Comparison of ENCODE assay signal across 11 mouse cellular contexts in the genomic region with DNA sequence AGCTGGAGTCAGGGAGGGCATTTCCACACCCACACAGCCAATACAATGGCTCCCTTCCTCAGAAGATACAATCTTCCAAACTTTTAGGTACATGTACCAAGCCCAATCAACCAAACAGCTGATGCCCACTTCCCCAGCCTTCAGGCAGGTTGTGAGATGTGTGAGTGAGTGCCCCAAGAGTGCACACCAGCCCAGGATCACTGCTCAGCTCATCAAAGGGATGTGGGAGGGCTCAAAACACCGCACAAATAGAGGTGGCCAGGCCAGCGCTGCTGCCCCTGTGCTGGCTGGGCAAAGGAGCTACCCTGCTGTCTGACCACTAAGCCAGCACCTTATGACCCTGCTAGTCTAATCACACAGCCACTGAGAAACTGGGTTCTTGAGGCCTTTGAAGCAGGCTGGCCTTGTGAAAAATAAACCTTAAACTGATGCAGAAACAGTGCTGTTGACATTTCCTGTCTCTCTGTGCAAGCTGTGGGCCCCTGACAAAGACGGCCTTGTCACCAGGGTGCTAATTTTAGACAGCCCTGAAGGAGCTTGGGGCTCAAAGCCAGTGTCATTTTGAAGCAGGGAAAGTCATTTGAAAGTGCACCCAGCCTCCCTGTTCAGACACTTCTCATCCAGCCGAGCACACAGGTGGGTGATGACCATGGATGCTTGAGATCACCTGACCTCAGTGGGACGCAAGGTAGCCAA. TPM values are rescaled to one million over a fixed set of nuclear protein-coding genes. Genes with fewer than 3 reads are reported as not detected.
DNase-seq lines count a peak whose midpoint lies in the region; ATAC-seq lines count a peak whose summit lies in the region.
"Had no signal": no experiment of that assay in that cellular context is flagged by ENCODE, and none has a peak within 500 bp of the region (broad histone marks: within the 10 kb centered on the region; RNA-seq: fewer than 3 reads in every experiment).

No protein-coding gene starts in this region.

- H3K4me3 ChIP-seq in lung, embryonic 15.5 days: no peak overlapping the region
- no peak overlapping the region; the same call in 1 of the 2 replicates for H3K4me3 ChIP-seq in heart, embryonic 10.5 days
- no peak overlapping the region for H3K4me3 ChIP-seq in limb, embryonic 12.5 days (replicated peaks)
- no peak overlapping the region for H3K4me3 ChIP-seq in kidney, embryonic 15.5 days (replicated peaks)

- no peak for ATAC-seq in lung, embryonic 15.5 days (ENCODE audit: borderline replicate concordance, extremely low read depth, low FRiP score, low TSS enrichment)
- no peak for ATAC-seq in limb, embryonic 12.5 days (ENCODE audit: insufficient number of reproducible peaks, insufficient read depth, low FRiP score, low TSS enrichment, low read depth)
- no peak for ATAC-seq in kidney, embryonic 15.5 days (replicated peaks; ENCODE audit: low FRiP score)

- 0 out of 2 replicates have a peak, but pooled peaks cover 3% of the 10 kb centered on the region for H3K36me3 ChIP-seq in lung, embryonic 15.5 days
- H3K36me3 ChIP-seq in heart, embryonic 10.5 days: no peaks in the 10 kb centered on the region
- H3K36me3 ChIP-seq in limb, embryonic 12.5 days: no peaks in the 10 kb centered on the region
- H3K36me3 ChIP-seq in kidney, embryonic 15.5 days: peaks cover 24% of the 10 kb centered on the region

- no peak overlapping the region for H3K4me2 ChIP-seq in lung, embryonic 15.5 days
- H3K4me2 ChIP-seq in limb, embryonic 12.5 days: no peak overlapping the region
- H3K4me2 ChIP-seq in kidney, embryonic 15.5 days: no peak overlapping the region

- no peaks in the 10 kb centered on the region for H3K27me3 ChIP-seq in lung, embryonic 15.5 days
- H3K27me3 ChIP-seq in heart, embryonic 10.5 days (ENCODE audit: insufficient read depth, poor library complexity, severe bottlenecking): no peaks in the 10 kb centered on the region
- no peaks in the 10 kb centered on the region for H3K27me3 ChIP-seq in limb, embryonic 12.5 days
- no peaks in the 10 kb centered on the region for H3K27me3 ChIP-seq in kidney, embryonic 15.5 days

- WGBS in lung, embryonic 15.5 days: 31% methylated on average over 5 of the region's 5 CpGs
- WGBS in heart, embryonic 10.5 days: 24% methylated on average over 5 of the region's 5 CpGs
- 40% methylated on average over 5 of the region's 5 CpGs for WGBS in limb, embryonic 12.5 days
- WGBS in kidney, embryonic 15.5 days: 32% methylated on average over 5 of the region's 5 CpGs

- H3K9ac ChIP-seq in lung, embryonic 15.5 days: no peak overlapping the region
- no peak overlapping the region for H3K9ac ChIP-seq in limb, embryonic 12.5 days (replicated peaks)
- H3K9ac ChIP-seq in kidney, embryonic 15.5 days: no peak overlapping the region

- no peak for DNase-seq in lung, postnatal 36 days
- DNase-seq in heart, embryonic 10.5 days (ENCODE audit: low spot score): no peak
- DNase-seq in thymus, postnatal 36 days: peak; percentile 47 to 62
- no peak for DNase-seq in left cerebral cortex, adult 8-10 months (ENCODE audit: low spot score in 2 of 2)
- DNase-seq in frontal cortex, postnatal 25 days (ENCODE audit: low spot score in 2 of 2): no peak
- DNase-seq: embryo, embryonic 11 days; kidney, postnatal 4 days; lung, postnatal 14 days had no signal

- peaks cover 15% of the 10 kb centered on the region for H3K4me1 ChIP-seq in lung, embryonic 15.5 days
- H3K4me1 ChIP-seq in heart, embryonic 10.5 days: peaks cover 68% of the 10 kb centered on the region
- H3K4me1 ChIP-seq in limb, embryonic 12.5 days (replicated peaks): peaks cover 11% of the 10 kb centered on the region; the same call in 1 of the 2 replicates
- peaks cover 5% of the 10 kb centered on the region; the same call in 1 of the 2 replicates for H3K4me1 ChIP-seq in kidney, embryonic 15.5 days

- H3K9me3 ChIP-seq in lung, embryonic 15.5 days: no peaks in the 10 kb centered on the region
- no peaks in the 10 kb centered on the region for H3K9me3 ChIP-seq in heart, embryonic 10.5 days
- H3K9me3 ChIP-seq in limb, embryonic 12.5 days: no peaks in the 10 kb centered on the region
- no peaks in the 10 kb centered on the region for H3K9me3 ChIP-seq in kidney, embryonic 15.5 days (replicated peaks)

- H3K27ac ChIP-seq in lung, embryonic 15.5 days: peak overlapping the region; percentile 51
- peak overlapping the region; percentile 88 for H3K27ac ChIP-seq in heart, embryonic 10.5 days
- H3K27ac ChIP-seq in limb, embryonic 12.5 days: peak overlapping the region; percentile 66
- H3K27ac ChIP-seq in kidney, embryonic 15.5 days: no peak overlapping the region

RNA-seq across cellular contexts. Expression of gene Dbh, which starts 33.7 kb away (rescaled TPM):
- polyA plus RNA-seq in lung, embryonic 15.5 days (2015; fragmentation: Nextera tagmentation; extraction: Ambion mirVana): 0.34 and 2.4 TPM in 2 replicates
- polyA plus RNA-seq in heart, embryonic 10.5 days (2016; fragmentation: Nextera tagmentation; extraction: Ambion mirVana): 0.21 and 0.69 TPM in 2 replicates
- polyA plus RNA-seq in limb, embryonic 12.5 days (2016; fragmentation: Nextera tagmentation; extraction: Ambion mirVana): 0.10 and 0.25 TPM in 2 replicates
- under 1 TPM; 0.20 to 0.53 (median 0.43) TPM for total RNA-seq in left cerebral cortex, adult 8-10 months (2022)
- 3.5 and 19.1 TPM in 2 replicates for polyA plus RNA-seq in kidney, embryonic 15.5 days (2015; fragmentation: Nextera tagmentation; extraction: Ambion mirVana)

RNA-seq across cellular contexts. Expression of gene Sardh, which starts 49.4 kb away (rescaled TPM):
- 25.6 and 27.9 TPM in 2 replicates for polyA plus RNA-seq in lung, embryonic 15.5 days (2015; fragmentation: Nextera tagmentation; extraction: Ambion mirVana)
- polyA plus RNA-seq in heart, embryonic 10.5 days (2016; fragmentation: Nextera tagmentation; extraction: Ambion mirVana): 11.8 and 13.4 TPM in 2 replicates
- polyA plus RNA-seq in limb, embryonic 12.5 days (2016; fragmentation: Nextera tagmentation; extraction: Ambion mirVana): 4.3 and 6.0 TPM in 2 replicates
- total RNA-seq in left cerebral cortex, adult 8-10 months (2022): 10 to 100 TPM in 1 of 4 experiments, 1 to 10 TPM in 3; 8.0 to 12.6 (median 9.3) TPM
- polyA plus RNA-seq in kidney, embryonic 15.5 days (2015; fragmentation: Nextera tagmentation; extraction: Ambion mirVana): 38.7 and 46.1 TPM in 2 replicates

RNA-seq across cellular contexts. Expression of gene Fam163b, which starts 56.4 kb away (rescaled TPM):
- polyA plus RNA-seq in lung, embryonic 15.5 days (2015; fragmentation: Nextera tagmentation; extraction: Ambion mirVana): 0.69 and 0.70 TPM in 2 replicates
- polyA plus RNA-seq in heart, embryonic 10.5 days (2016; fragmentation: Nextera tagmentation; extraction: Ambion mirVana): 0.25 and 0.39 TPM in 2 replicates
- polyA plus RNA-seq in limb, embryonic 12.5 days (2016; fragmentation: Nextera tagmentation; extraction: Ambion mirVana): 0.52 and 0.75 TPM in 2 replicates
- total RNA-seq in left cerebral cortex, adult 8-10 months (2022): 100 to 1,000 TPM in 1 of 4 experiments, 10 to 100 TPM in 3; 95.8 to 105 (median 98.8) TPM
- 0.18 and 0.30 TPM in 2 replicates for polyA plus RNA-seq in kidney, embryonic 15.5 days (2015; fragmentation: Nextera tagmentation; extraction: Ambion mirVana)

Comparison
In these comparisons a context has a peak if more than half of its experiments do, and no peak if none do; other contexts are left out.
1. DNase-seq: peak in thymus, postnatal 36 days (2 of 2); none in lung, postnatal 36 days (single experiment), heart, embryonic 10.5 days (single experiment), left cerebral cortex, adult 8-10 months (0 of 2) and frontal cortex, postnatal 25 days (0 of 2).